Mouse (Mus musculus) kidney, postnatal 4 days (tissue): ENCODE results near the gene Olfr1291-ps1.

Experiments used
- DNase-seq, 2 experiments: peaks; one replicate each; pipeline ENCODE4 v3.0.0; 2021; ENCODE audit warnings: mixed read lengths in 2 of 2

Gene Olfr1291-ps1

DNA sequence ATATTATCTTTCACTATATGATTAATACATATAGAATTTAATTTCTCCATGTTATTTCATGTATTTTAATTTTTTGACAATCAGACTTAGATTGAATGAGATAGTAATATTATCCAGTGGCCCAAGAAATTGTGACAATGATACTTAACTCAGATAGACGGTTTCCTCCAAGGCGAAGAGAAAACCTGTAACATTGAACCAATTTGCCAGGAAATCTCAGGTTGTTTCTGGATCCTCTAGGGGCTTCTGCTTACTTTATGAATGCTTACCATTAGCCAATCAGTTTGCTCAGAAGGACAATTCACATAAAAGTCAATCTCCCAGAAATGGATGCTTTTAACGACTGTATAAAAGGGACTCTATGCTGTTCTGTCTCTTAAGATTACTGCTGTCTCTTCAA is at the start of gene Olfr1291-ps1:
Gene Olfr1291-ps1 (plus strand): TSS at position 301 of the 400 bp plus-strand sequence.
- DNase-seq, result no peak

- DNase-seq, result no peak
Measured at GRCm38 (mm10) chr2:111448842-111449241, 48.1 kb upstream of the Olfr1291-ps1 start, which contains the start of gene Olfr1287. Gene Olfr1287 (plus strand): TSS chr2:111449142.

DNA sequence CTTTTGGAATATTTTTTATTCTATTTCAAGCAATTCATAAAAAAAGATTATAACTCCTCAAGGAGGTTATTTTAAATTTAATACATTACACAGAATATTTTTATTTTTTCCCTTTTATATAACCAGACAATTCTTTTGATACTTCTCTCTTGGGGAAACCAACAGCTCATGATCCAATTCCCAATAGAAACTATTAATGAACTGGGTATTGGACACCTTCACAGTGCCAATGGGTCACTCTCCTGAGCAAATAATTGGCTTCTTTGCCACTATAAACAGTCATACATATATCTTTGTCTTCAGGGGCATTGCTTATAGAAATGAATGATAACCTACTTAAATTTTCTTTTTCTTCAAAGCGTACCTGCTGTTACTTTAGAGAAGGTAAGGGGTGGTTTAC is 23.2 kb upstream of the Olfr1291-ps1 start, which contains the start of gene Olfr1288:
Gene Olfr1288 (plus strand): TSS at position 301 of the 400 bp plus-strand sequence.
- no peak for DNase-seq

- no peak for DNase-seq
Measured at GRCm38 (mm10) chr2:111480519-111480918, 16.5 kb upstream of the Olfr1291-ps1 start, which contains the start of gene Olfr1289. Gene Olfr1289 (plus strand): TSS chr2:111480819.

DNA sequence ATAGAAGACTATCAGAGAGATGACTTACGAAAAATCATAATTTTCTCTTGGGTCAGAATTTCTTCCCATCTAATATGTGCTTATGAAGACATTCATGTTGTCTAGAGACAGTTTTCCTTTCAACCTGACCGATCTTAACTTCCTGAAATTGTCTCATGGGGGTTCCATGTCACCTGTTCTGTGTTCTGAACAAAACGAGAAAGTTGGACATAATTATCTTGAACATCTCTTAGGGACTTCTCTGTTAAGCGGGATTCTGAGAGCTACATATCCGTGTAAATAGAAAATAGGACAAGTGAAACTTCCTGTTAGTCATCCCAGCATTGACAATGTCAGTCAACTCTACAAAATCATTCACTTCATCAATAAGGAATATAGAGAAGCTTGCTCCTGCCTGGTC is 3.3 kb upstream of the Olfr1291-ps1 start, which contains the start of gene Olfr1290:
Gene Olfr1290 (minus strand): TSS at position 101 of the 400 bp plus-strand sequence.
- no peak for DNase-seq

- no peak for DNase-seq
Measured at GRCm38 (mm10) chr2:111517451-111517850, 20.5 kb downstream of the Olfr1291-ps1 start.

- no peak for DNase-seq
Measured at GRCm38 (mm10) chr2:111524903-111525302, 27.9 kb downstream of the Olfr1291-ps1 start, which contains the start of gene Olfr1293-ps. Gene Olfr1293-ps (plus strand): TSS chr2:111525203.

GRCm38 (mm10) chr2:111540191-111540590 is 43.2 kb downstream of the Olfr1291-ps1 start, which contains the start of gene Olfr1294:
Gene Olfr1294 (minus strand): TSS chr2:111540291.
- DNase-seq, result no peak
